Mouse (Mus musculus) myocyte (in vitro differentiated cells): ENCODE measurements around the gene N4bp2. TPM values are rescaled to one million over a fixed set of nuclear protein-coding genes. Genes with fewer than 3 reads are reported as not detected.

Experiments
- H3K27me3 ChIP-seq: one replicate; pipeline ENCODE4 v1.6.1; 2011; ENCODE audit not compliant: control insufficient read depth, insufficient read depth, insufficient read length
- H3K36me3 ChIP-seq: one replicate; pipeline ENCODE4 v1.6.1; 2011; ENCODE audit not compliant: control insufficient read depth, insufficient read depth
- H3K4me2 ChIP-seq: one replicate; pipeline ENCODE4 v1.6.1; 2011; ENCODE audit warnings: low read depth, control low read depth
- H3K4me3 ChIP-seq: one replicate; pipeline ENCODE4 v1.5.1; 2011; ENCODE audit warnings: mild to moderate bottlenecking, control low read depth, moderate library complexity
- H3K79me2 ChIP-seq: one replicate; pipeline ENCODE4 v1.6.1; 2011; ENCODE audit not compliant: control insufficient read depth, insufficient read depth
- H3ac ChIP-seq: one replicate; pipeline ENCODE4 v1.6.1; 2011; ENCODE audit not compliant: control insufficient read depth, insufficient read length
- CEBPB ChIP-seq: IDR thresholded peaks from 2 replicates; pipeline ENCODE4 v1.6.1; 2011; ENCODE audit warnings: mild to moderate bottlenecking, moderate library complexity; ENCODE audit not compliant: poor library complexity, insufficient read depth, severe bottlenecking
- E2F4 ChIP-seq: IDR thresholded peaks from one replicate; pipeline ENCODE4 v1.6.1; 2011; ENCODE audit warnings: mild to moderate bottlenecking, control low read depth, moderate library complexity; ENCODE audit not compliant: insufficient read depth
- MAX ChIP-seq: IDR thresholded peaks from one replicate; pipeline ENCODE4 v1.6.1; 2011; ENCODE audit warnings: low read depth, mild to moderate bottlenecking, control low read depth
- MYOD1 ChIP-seq, 3 experiments: IDR thresholded peaks; one replicate each; pipeline ENCODE4 v1.6.1; 2011; ENCODE audit warnings: control low read depth in 2 of 3, low read depth in 2 of 3, mild to moderate bottlenecking in 2 of 3, moderate library complexity in 1 of 3; ENCODE audit not compliant: insufficient read length in 2 of 3, control insufficient read depth in 1 of 3
- MYOG ChIP-seq, 3 experiments: IDR thresholded peaks; one replicate each; pipeline ENCODE4 v1.6.1; 2011; ENCODE audit warnings: control low read depth in 2 of 3, low read depth in 2 of 3, mild to moderate bottlenecking in 2 of 3; ENCODE audit not compliant: insufficient read length in 2 of 3, control insufficient read depth in 1 of 3, insufficient read depth in 1 of 3
- POLR2A ChIP-seq: IDR thresholded peaks from one replicate; pipeline ENCODE4 v1.6.1; 2011; ENCODE audit warnings: low read depth, mild to moderate bottlenecking, control low read depth, moderate library complexity; ENCODE audit not compliant: insufficient read length
- POLR2AphosphoS2 ChIP-seq: IDR thresholded peaks from one replicate; pipeline ENCODE4 v1.6.1; 2011; ENCODE audit warnings: low read depth, control low read depth; ENCODE audit not compliant: insufficient read length
- REST ChIP-seq: IDR thresholded peaks from one replicate; pipeline ENCODE4 v1.6.1; 2011; ENCODE audit warnings: mild to moderate bottlenecking, control low read depth, moderate library complexity; ENCODE audit not compliant: insufficient read depth, insufficient read length
- SRF ChIP-seq: IDR thresholded peaks from one replicate; pipeline ENCODE4 v1.6.1; 2011; ENCODE audit warnings: low read depth; ENCODE audit not compliant: control insufficient read depth, insufficient read length
- TCF12 ChIP-seq: IDR thresholded peaks from one replicate; pipeline ENCODE4 v1.6.1; 2011; ENCODE audit warnings: mild to moderate bottlenecking, control low read depth; ENCODE audit not compliant: poor library complexity, insufficient read depth, severe bottlenecking
- TCF3 ChIP-seq: IDR thresholded peaks from one replicate; pipeline ENCODE4 v1.6.1; 2011; ENCODE audit warnings: low read depth, control low read depth; ENCODE audit not compliant: insufficient read length
- USF1 ChIP-seq: IDR thresholded peaks from one replicate; pipeline ENCODE4 v1.6.1; 2011; ENCODE audit warnings: low read depth, mild to moderate bottlenecking, control low read depth, moderate library complexity
- polyA plus RNA-seq: library from polyadenylated mRNA; unstranded; fragments of >200 nt; fragmentation: generic; extraction: Trizol; gene quantifications from one replicate; pipeline ENCODE4 v1.2.1, GENCODE M21; 2012; ENCODE audit warnings: missing spikeins

The N4bp2 gene
- polyA plus RNA-seq, 1 experiment, result 1.9 TPM

GRCm38 (mm10) chr5:65827102-65827501 is 63.8 kb downstream of the N4bp2 start:
- H3K79me2 ChIP-seq, result no peaks in the 10 kb centered on the region
- H3K4me2 ChIP-seq, result no peak overlapping the region
- no peak for TF ChIP-seq MYOD1 (IDR thresholded peaks at IDR 0.05; ENCODE audit: control insufficient read depth in 1 of 3, insufficient read length in 2 of 3, low read depth in 2 of 3)
- no peak for TF ChIP-seq CEBPB
- TF ChIP-seq POLR2A, result no peak
- TF ChIP-seq POLR2AphosphoS2, result no peak
- TF ChIP-seq TCF12, result no peak
- no peak for TF ChIP-seq MYOG (IDR thresholded peaks at IDR 0.05; ENCODE audit: control insufficient read depth in 1 of 3, insufficient read depth in 1 of 3, insufficient read length in 2 of 3, low read depth in 2 of 3)
- TF ChIP-seq E2F4, result no peak
- TF ChIP-seq SRF, result no peak
- no peak for TF ChIP-seq USF1
- TF ChIP-seq TCF3, result no peak
- TF ChIP-seq MAX, result no peak
- no peak for TF ChIP-seq REST
- H3K36me3 ChIP-seq, result peaks cover 10% of the 10 kb centered on the region
- no peak overlapping the region for H3K4me3 ChIP-seq
- H3ac ChIP-seq, result no peak overlapping the region
- H3K27me3 ChIP-seq, result no peaks in the 10 kb centered on the region

GRCm38 (mm10) chr5:65828261-65828660 is 64.9 kb downstream of the N4bp2 start:
- Histone ChIP-seq H3ac (no peak overlapping the region), H3K36me3 (peaks cover 8% of the 10 kb centered on the region), H3K4me2 (no peak overlapping the region), H3K27me3 (no peaks in the 10 kb centered on the region), H3K4me3 (no peak overlapping the region), H3K79me2 (no peaks in the 10 kb centered on the region)
- TF ChIP-seq REST (no peak), MAX (no peak), MYOD1 (IDR thresholded peaks at IDR 0.05; ENCODE audit: control insufficient read depth in 1 of 3, insufficient read length in 2 of 3, low read depth in 2 of 3) (no peak), SRF (no peak), TCF12 (no peak), USF1 (no peak), POLR2A (no peak), MYOG (IDR thresholded peaks at IDR 0.05; ENCODE audit: control insufficient read depth in 1 of 3, insufficient read depth in 1 of 3, insufficient read length in 2 of 3, low read depth in 2 of 3) (no peak), TCF3 (no peak), POLR2AphosphoS2 (no peak), CEBPB (no peak), E2F4 (no peak)

- no peak overlapping the region for H3ac ChIP-seq
- H3K36me3 ChIP-seq, result peaks cover 8% of the 10 kb centered on the region
- no peaks in the 10 kb centered on the region for H3K27me3 ChIP-seq
- no peak for TF ChIP-seq CEBPB
- no peak for TF ChIP-seq SRF
- no peaks in the 10 kb centered on the region for H3K79me2 ChIP-seq
- H3K4me2 ChIP-seq, result no peak overlapping the region
- no peak overlapping the region for H3K4me3 ChIP-seq
Observed at GRCm38 (mm10) chr5:65829059-65829458, 65.7 kb downstream of the N4bp2 start.

- Histone ChIP-seq H3K27me3 (no peaks in the 10 kb centered on the region), H3K4me2 (no peak overlapping the region), H3K4me3 (no peak overlapping the region), H3K36me3 (peaks cover 4% of the 10 kb centered on the region), H3K79me2 (no peaks in the 10 kb centered on the region), H3ac (no peak overlapping the region)
- TF ChIP-seq REST (no peak), CEBPB (no peak), MYOD1 (IDR thresholded peaks at IDR 0.05; ENCODE audit: control insufficient read depth in 1 of 3, insufficient read length in 2 of 3, low read depth in 2 of 3) (no peak), E2F4 (no peak), POLR2A (no peak), MYOG (IDR thresholded peaks at IDR 0.05; ENCODE audit: control insufficient read depth in 1 of 3, insufficient read depth in 1 of 3, insufficient read length in 2 of 3, low read depth in 2 of 3) (no peak), SRF (no peak), TCF12 (no peak), POLR2AphosphoS2 (no peak), TCF3 (no peak), USF1 (no peak), MAX (no peak)
Observed at GRCm38 (mm10) chr5:65831917-65832618, 68.7 kb downstream of the N4bp2 start.

GRCm38 (mm10) chr5:65833092-65833491 is 69.8 kb downstream of the N4bp2 start:
- no peak overlapping the region for H3K4me2 ChIP-seq
- H3K36me3 ChIP-seq, result no peaks in the 10 kb centered on the region
- TF ChIP-seq POLR2A, result no peak
- no peaks in the 10 kb centered on the region for H3K27me3 ChIP-seq
- no peaks in the 10 kb centered on the region for H3K79me2 ChIP-seq
- H3K4me3 ChIP-seq, result no peak overlapping the region
- H3ac ChIP-seq, result no peak overlapping the region
